Mouse (Mus musculus) kidney, postnatal 14 days (tissue): ENCODE results near the gene Ddah2.

Experiments
- DNase-seq: peaks from one replicate; pipeline ENCODE4 v3.0.0; 2022; ENCODE audit warnings: mixed read lengths

Ddah2 gene

DNA sequence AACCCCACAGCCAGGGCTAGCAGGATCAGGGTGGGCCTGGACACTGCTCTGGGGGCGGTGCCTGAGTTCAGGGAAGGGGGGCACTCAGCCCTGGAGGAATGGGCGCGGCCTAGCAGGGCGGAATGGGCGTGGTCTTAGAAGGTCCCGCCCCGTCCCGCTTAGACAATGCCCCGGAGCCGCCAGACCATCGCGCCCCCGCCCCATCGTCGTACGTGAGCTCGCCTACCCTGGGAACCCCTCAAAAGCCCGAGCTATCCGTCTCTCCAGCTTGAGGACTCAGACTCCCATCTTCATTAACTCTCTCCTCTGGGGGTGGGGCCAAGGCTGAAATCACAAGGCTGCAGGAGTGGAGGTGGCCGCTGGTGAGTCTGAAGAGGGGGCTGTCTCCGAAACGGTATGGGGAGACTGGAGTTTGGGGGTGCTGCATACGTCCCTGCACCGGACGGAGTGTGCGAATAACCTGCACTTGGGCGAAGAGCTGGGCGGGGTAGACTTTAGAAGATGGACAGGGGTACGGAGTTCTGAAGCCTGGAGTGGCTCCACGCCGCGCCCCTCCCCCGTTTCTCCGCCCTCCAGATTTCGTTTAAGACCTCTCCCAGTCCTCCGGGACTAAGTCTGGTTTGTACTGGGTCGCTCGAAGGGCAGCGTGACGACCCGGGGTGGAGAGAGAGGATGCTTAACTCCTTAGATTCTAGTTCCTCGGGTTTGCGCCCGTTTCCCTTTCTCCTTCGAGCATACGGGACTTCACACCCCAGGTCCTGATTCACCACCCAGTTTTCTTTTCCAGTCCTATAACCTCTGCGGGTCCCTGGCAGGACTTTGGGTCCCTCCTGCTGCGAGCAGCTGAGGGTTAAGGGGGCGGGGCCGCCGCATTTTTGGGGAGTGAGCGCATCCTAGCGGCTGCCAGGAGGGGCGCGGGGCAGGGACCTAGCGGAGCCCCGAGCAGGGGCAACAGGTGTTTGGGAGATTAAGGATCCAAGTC, at the start of gene Ddah2:
Gene Ddah2, plus strand, starts transcription at position 125 of the 982 bp plus-strand sequence.
- DNase-seq, result peak; percentile 95

- no peak for DNase-seq
These were observed 49.2 kb upstream of the Ddah2 start for GRCm38 (mm10) chr17:35009586-35009985.

- DNase-seq, result no peak
These were observed 47.4 kb upstream of the Ddah2 start for GRCm38 (mm10) chr17:35011440-35011839.

GRCm38 (mm10) chr17:35012430-35012829, 46.4 kb upstream of the Ddah2 start:
- DNase-seq, result no peak

DNA sequence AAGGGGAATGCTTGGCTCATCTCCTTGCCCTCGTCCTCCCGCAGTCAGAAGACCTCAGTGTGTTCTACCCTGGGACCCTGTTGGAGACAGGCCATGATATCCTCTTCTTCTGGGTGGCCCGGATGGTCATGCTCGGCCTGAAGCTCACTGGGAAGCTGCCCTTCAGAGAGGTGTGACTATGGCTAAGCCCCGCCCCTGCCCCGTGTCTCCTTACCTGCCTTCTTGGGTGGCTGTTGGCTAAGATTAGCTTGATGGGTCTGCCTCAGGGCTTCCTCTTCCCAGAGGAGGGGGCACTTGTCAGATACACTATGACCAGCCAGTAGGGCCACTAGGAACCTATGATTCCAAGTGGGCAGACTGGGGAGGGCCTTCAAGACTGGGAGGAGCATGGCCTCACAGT, 45.6 kb upstream of the Ddah2 start:
- no peak for DNase-seq

DNA sequence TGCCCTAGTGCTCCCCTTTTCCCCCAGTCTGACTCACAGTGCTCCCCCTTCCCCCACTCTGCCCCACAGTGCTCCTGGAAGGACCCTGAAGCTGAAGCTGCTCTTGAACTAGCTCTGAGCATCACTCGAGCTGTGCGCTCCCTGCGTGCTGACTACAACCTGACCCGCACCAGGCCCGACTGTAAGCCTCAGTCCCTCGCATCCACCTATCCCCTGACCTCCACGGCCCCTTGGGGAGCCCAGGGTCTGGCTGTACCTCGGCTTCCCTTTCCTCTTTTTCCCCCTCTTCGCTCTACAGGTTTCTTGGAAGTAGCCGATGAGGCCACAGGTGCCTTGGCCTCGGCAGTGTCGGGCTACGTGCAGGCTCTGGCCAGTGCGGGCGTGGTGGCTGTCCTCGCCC, 43.5 kb upstream of the Ddah2 start:
- no peak for DNase-seq

- peak; percentile 46 for DNase-seq
These were observed 42.5 kb upstream of the Ddah2 start, which contains the start of gene Vwa7 for GRCm38 (mm10) chr17:35016376-35016775. Vwa7 (plus strand) TSS chr17:35016579.

GRCm38 (mm10) chr17:35016791-35017705, 41.8 kb upstream of the Ddah2 start:
- no peak for DNase-seq

GRCm38 (mm10) chr17:35017706-35018030, 41.2 kb upstream of the Ddah2 start:
- no peak for DNase-seq

DNA sequence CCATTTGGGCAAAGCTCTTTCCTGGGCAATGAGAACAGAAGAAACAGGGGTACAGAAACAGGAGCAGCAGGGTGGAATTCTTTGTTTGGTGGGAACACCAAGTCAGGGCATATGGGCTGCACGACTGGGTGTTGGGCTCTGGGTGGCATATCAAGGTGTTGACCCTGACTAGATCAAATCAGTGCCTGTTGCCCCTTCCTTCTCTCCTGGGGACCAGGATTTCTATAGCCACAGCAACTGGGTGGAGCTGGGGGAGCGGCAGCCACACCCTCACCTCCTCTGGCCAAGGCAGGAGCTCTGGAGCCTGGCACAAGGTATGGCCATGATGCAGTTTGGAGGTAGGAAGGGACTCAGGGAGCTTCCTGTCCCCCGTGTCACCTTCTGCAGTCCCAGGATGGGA, 40.7 kb upstream of the Ddah2 start:
- DNase-seq, result no peak

- no peak for DNase-seq
These were observed 38.9 kb upstream of the Ddah2 start for GRCm38 (mm10) chr17:35019894-35020293.

GRCm38 (mm10) chr17:35020551-35020950, 38.3 kb upstream of the Ddah2 start:
- no peak for DNase-seq

DNA sequence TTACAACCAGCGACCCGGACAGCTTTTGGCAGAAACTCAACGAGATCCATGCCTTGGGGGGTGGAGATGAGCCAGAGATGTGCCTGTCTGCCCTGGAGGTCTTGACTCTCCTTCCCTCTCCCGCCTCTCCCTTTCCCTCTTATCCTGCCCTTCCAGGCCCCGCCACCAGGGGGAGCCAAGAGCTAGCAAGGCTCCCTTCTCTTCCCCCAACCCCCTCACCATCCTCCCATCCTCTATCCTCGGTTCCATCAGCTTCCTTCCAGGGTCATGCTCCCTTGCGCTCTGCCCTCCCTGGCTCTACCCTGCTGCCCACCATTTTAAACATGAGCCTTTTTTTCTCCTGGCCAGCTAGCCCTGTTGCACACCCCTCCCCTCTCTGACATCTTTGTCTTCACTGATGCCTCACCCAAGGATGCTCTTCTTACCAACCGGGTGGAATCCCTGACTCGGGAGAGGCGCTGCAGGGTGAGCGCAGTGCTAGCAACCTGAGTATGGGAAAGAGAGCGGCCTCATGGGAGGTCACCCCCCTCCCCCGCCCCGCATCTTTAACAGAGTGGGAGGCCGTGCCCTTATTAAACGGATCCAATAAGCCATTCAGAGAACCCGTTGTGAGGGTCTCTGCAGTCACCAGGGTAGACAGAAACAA, 37.5 kb upstream of the Ddah2 start:
- peak; percentile 90 for DNase-seq

- DNase-seq, result no peak
These were observed 36.9 kb upstream of the Ddah2 start for GRCm38 (mm10) chr17:35021842-35022477.

DNA sequence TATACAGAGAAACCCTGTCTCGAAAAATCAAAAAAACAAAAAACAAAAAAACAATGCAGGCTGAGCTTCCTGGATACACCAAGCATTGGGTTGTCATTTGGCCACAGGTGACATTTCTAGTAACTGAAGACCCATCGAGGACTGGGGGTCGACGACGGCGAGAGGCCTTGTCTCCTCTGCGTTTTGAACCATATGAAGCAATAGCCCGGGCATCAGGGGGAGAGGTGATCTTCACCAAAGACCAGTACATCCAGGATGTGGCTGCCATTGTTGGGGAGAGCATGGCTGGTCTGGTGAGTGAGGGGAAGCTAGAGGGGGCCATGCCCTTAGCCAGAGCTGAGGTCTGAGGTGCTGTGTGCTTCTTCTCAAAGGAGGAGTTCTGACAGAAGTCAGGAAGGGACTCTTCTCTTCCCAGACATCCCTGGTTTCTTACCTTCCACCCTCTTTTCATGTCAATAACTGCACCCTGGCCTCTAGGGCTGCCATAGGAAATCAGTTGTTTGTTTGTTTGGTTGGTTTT, 36.2 kb upstream of the Ddah2 start:
- DNase-seq, result no peak

- DNase-seq, result no peak
These were observed 35.6 kb upstream of the Ddah2 start for GRCm38 (mm10) chr17:35023221-35023620.

DNA sequence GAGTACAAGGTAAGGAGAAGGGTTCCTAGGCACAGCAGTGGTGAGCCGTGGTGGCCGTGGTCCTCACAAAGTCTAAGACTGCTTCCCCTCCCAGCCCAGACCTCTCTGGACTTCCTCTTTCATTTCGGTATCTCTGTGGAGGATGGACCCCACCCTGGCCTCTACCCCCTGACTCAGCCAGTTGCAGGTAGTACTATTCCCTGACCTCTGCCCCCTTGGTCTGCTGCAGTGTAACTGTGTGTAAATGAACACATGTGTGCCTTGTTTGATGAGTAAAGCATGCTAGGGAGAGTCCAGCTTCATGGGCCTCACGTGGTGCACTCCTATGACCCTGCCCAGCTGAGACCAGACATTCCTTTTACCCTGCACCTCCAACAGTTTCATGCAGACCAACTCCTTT, 35.1 kb upstream of the Ddah2 start:
- DNase-seq, result no peak

DNA sequence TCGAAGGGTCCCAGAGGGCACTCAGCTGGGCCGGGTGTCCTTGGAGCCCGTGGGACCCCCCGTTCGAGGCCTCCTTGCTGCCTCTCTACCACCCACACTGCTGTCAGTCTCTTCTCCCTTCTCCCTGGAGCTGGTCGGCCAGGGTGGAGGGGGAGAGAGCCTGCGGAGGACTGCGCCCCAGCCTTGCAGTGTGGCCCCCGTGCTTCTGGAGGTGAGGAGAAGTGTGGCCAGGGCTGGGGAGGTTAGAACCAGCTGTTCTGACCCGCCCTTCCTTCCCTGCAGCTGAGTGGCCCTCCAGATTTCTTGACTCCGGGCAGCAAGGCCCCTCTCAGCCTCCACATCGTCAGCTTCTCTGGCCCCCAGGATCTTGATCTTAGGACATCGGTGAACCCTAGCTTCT, 34.6 kb upstream of the Ddah2 start:
- no peak for DNase-seq

- DNase-seq, result no peak
These were observed 33.9 kb upstream of the Ddah2 start for GRCm38 (mm10) chr17:35024691-35025488.

DNA sequence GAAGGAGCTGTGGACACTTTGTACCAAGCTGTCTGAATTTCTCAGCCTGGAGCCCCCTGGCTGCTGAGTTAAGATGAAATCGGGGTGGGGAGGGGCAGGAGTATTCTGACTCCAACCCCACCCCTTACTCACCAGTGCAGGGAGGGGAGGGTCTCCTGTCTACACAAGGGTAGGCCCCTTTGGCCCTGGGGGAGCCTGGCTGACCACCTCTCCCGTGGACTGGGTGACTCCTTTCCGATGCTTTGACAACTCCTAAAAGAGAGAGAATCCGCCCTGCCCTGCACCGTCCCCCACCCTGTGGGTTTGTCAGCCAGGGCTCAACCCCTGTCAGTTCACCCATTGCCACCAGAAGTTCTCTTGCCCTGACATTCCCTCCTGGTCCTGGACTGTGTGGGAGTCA, 32.6 kb upstream of the Ddah2 start:
- DNase-seq, result no peak

- no peak for DNase-seq
These were observed 31.4 kb upstream of the Ddah2 start, which contains the start of gene Sapcd1 for GRCm38 (mm10) chr17:35027277-35028068. Sapcd1 (minus strand) TSS chr17:35028016.
